Mouse (Mus musculus) T-helper 1 cell (primary cell): ENCODE data around the gene Tmem220.
"Not testable (repeated sequence)": the region's sequence is repeated elsewhere in the genome, so short reads cannot be mapped to it uniquely, and the experiment has no call there.

Experiments
- in situ Hi-C: fragments of 300-600 bp; cut with MboI, MseI; formaldehyde crosslinking; loops from one replicate; pipeline ENCODE4 v1.15.1; 2025; ENCODE audit warnings: high pct_unique_total_duplicates

The Tmem220 gene

DNA sequence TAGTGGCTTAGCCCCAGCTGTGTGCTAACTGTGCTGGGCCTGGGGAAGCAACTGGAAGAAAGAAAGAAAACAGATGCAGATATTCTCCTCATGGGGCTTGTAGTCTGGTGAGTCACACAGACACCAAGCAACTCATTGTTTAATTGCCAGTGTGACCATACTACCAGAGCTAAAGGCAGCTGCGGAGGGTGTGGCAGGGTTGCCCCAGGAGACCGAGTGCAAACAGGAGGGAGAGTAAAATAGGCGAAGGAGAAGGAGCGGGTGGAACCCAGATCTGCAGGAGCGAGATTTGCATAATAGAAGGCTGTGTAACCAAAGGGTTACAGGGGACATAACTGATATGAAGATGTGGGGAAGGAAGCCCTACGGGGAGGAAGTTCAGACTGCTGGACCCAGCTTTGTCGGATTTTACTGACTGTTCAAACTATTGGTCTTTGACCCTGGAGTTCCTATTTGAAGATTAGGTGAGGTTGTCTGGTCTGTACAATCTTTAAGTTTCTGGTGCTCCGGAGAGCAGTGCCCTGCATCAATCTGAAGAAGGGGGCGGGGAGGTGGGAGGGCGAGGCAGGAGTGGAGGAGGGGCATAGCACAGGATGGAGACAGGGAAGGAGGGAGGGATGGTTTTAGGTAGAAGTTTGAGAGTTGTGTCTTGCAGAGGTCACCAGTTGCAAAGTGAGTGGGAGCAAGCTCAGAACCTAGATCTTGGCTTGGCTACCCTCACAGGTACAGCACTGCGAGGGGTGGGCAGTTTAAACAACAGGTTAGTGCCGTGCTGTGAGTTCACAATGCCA, 7.0 kb upstream of the Tmem220 start:
- in situ Hi-C loops: no loop called here

GRCm38 (mm10) chr11:67019711-67020475, 5.1 kb upstream of the Tmem220 start:
- in situ Hi-C loops: no loop called here

DNA sequence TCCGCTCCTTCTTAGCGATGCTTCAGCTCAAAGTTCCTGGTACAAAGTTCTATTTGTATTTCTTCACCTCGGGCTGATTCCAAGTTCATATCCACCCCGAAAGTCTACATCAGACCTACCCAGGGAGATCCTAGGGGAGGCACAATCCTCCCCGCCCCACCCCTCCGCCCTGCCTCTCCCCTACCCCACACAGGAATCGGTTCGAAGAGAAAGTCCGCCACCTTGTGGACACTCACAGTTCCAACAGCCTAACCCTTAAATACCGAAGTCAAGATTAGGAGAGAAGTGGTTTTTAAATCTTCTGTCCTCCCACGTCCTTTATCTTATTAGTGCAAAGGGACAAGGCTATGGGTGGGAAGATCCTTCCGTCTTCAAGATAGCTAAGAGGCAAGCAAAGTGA, 4.0 kb upstream of the Tmem220 start:
- in situ Hi-C loops: no loop called here

- in situ Hi-C loops: no loop called here
These were observed 2.4 kb upstream of the Tmem220 start for GRCm38 (mm10) chr11:67022354-67023115.

DNA sequence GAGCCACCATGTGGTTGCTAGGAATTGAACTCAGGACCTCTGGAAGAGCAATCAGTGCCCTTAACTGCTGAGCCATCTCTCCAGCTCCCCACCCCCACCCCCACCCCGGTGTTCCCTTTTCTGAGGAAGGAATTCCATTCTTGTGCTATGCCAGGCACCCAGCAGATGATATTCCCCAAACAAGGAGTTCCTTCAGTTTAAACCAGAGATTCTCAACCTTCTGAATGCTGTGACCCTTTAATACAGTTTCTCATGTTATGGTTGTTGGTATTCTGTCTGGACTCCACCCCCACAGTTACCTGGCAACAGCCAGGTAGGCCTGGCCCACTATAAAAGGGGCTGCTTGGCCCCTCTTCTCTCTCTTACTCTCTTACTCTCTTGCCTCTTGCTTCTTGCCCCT, 1.8 kb upstream of the Tmem220 start:
- in situ Hi-C loops: not testable (repeated sequence)

DNA sequence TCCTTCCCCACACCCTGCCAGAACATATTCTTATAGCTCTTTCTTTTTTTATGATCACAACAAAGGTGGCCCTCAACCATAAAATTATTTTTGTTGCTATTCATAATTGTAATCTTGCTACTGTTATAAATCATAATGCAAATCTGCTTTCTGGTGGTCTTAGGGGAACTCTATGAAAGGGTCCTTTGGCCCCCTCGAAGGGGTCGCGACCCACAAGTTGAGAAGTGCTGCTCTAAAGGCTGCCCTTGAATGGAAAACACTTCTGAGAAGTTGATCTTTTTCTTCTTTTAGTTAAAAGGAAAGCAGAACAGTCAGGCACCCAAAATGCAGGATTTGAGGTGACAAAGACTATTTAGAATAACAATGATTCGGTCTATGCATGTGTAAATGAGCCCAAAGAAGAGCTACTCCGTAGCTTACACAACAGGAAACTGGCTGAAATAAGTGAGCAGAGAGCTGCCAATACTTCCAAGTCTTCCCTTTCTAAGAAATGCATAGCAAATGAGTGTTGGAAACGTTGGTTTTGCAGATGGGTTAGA, 1.1 kb upstream of the Tmem220 start:
- in situ Hi-C loops: no loop called here

DNA sequence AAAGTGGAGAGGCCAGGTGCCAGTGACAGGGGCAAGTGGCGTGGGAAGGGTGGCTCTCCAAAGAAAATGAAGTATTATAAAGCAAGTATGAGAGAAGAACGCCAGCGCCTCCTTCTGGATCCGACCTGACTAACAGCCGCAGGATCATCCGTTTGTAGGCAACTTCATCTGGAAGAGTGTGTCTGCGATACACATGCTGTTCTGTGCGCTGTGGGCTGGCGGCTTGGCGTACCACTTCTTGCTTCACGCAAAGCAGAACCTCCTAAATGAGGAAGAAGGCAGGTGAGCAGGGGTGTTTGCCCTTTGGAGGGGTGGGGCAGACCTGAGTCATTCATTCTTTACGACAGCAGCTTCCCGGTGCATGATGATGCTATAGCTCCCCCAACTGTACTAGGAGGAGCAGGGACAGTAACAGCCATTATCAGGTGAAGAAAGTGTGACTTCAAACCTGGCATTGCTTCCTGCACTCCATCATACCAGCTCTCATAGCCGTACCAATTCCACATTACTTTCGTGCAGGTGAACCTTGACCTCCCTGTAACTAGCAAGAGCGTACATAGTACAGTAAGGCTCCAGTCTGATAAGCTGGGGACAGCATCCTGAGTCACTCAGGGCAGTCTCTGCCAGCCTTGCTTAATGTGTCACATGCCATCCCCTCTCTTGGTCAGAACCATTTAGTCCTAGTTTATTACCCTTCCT, 6.1 kb downstream of the Tmem220 start:
- in situ Hi-C loops: loop anchor here (25.0 kb wide), 1 partner anchor 1219 kb away; the partner anchor contains the start of gene Zkscan6

DNA sequence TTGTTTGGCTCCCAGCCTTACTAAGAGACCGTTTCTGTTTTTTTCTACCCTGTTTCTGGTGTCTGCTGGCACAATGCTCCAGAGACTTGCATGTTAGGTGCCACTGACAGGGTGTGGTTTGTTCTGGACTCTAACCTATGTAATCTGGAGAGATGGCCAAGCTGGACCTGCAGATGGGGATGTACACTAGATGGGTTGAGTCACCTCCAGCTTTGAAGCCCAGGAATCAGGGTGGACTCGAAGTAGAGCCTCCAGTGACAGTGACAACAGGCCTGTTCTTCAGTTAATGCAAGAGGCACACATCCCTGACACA, 6.6 kb downstream of the Tmem220 start:
- in situ Hi-C loops: loop anchor here (25.0 kb wide), 1 partner anchor 1219 kb away; the partner anchor contains the start of gene Zkscan6

DNA sequence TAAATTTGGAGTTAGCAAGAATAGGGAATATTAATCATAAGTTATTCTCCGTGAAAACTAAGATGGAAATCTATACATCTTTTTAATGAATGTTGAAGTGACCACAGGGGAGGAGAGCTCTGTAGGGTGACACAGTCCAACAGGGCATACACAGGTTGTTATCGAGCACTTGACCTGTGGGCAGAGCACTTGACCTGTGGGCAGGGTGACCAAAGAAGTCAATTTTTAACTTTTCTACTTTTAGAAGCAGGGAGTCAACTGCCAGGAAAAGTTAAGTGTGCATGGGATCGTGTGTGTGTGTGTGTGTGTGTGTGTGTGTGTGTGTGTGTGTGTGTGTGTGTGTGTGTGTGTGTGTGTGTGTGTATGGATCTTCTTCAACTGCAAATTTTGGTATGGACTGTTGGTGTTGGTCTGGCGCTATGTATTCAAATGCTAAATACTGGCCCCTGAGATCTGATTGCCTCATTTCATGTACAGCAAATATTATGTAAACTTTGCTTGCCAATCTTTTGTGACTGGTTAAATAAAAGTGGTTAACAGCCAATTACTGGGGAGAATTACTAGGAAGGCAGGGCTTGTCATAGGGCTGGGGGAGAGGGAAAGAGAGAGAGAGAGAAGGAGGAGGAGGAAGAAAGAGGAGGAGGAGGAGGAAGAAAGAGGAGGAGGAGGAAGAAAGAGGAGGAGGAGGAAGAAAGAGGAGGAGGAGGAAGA, 10.0 kb downstream of the Tmem220 start:
- in situ Hi-C loops: loop anchor here (25.0 kb wide), 1 partner anchor 1223 kb away; the partner anchor contains the start of gene Zkscan6

GRCm38 (mm10) chr11:67036229-67036628, 11.3 kb downstream of the Tmem220 start:
- in situ Hi-C loops: loop anchor here (25.0 kb wide), 1 partner anchor 1224 kb away; the partner anchor contains the start of gene Zkscan6

DNA sequence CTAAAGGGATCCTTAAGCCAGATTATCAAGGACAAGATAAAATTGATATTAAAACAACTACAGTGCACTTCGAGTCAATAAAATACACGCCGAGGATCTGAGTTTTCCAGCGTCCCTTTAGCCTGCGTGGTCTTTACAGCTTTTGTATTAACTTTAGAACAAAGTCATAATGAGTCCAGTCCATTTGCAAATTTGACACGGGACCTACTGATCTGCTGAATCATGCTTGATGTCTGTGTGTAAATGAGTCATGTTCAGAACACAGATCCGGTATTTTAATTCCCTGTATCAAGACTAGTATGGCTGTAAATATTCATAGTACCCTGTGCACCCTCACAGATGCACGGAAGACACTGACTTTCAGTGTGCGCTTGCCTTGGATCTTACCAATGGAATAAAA, 11.9 kb downstream of the Tmem220 start:
- in situ Hi-C loops: loop anchor here (25.0 kb wide), 1 partner anchor 1225 kb away; the partner anchor contains the start of gene Zkscan6

- in situ Hi-C loops: loop anchor here (25.0 kb wide), 1 partner anchor 1227 kb away; the partner anchor contains the start of gene Zkscan6
These were observed 14.8 kb downstream of the Tmem220 start for GRCm38 (mm10) chr11:67039799-67040198.

GRCm38 (mm10) chr11:67040483-67040882, 15.5 kb downstream of the Tmem220 start:
- in situ Hi-C loops: loop anchor here (25.0 kb wide), 1 partner anchor 1228 kb away; the partner anchor contains the start of gene Zkscan6

- in situ Hi-C loops: loop anchor here (25.0 kb wide), 1 partner anchor 1231 kb away; the partner anchor contains the start of gene Zkscan6
These were observed 18.1 kb downstream of the Tmem220 start for GRCm38 (mm10) chr11:67043007-67043406.

DNA sequence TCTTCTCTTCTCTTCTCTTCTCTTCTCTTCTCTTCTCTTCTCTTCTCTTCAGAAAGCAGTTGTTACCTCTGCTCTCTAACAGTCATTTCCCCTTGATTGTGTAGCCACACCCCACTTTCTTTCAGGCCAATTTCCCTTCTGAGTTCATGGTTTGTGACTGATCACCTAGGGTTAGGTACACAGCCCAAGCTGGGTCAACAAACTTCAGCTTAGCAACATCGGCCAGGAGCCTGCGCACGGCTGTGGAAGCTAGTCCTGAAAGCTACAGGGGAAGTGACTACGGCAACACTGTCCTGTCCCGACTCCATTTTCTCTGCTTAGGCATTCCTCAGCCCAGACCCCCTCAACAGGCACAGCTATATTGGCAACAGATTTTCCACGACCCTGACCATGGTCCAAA, 20.0 kb downstream of the Tmem220 start:
- in situ Hi-C loops: loop anchor here (25.0 kb wide), 1 partner anchor 1233 kb away; the partner anchor contains the start of gene Zkscan6

GRCm38 (mm10) chr11:67047199-67047598, 22.2 kb downstream of the Tmem220 start:
- in situ Hi-C loops: loop anchor here (25.0 kb wide), 1 partner anchor 1235 kb away; the partner anchor contains the start of gene Zkscan6

GRCm38 (mm10) chr11:67048496-67048895, 23.5 kb downstream of the Tmem220 start:
- in situ Hi-C loops: loop anchor here (25.0 kb wide), 1 partner anchor 1236 kb away; the partner anchor contains the start of gene Zkscan6

DNA sequence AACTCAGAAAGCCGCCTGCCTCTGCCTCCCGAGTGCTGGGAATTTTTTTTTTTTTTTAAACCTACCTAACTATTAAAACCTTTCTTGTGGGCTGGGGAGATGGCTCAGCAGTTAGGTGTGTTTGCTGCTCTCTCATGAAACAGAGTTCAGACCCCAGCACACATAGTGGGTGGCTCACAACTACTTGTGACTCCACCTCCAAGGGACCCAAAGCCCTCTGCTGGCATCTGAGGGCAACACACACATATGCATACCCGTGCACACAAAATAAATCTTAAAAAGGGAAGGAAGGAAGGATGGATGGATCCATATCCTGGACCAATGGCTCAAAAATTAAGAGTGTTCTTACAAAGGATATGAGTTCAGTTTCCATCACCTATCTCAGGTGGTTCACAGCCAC, 24.3 kb downstream of the Tmem220 start:
- in situ Hi-C loops: loop anchor here (25.0 kb wide), 1 partner anchor 1237 kb away; the partner anchor contains the start of gene Zkscan6

- in situ Hi-C loops: no loop called here
These were observed 26.8 kb downstream of the Tmem220 start for GRCm38 (mm10) chr11:67051676-67052320.
